Mouse (Mus musculus) stomach, embryonic 15.5 days (tissue): ENCODE results near the gene Olfr698. TPM values are rescaled to one million over a fixed set of nuclear protein-coding genes. Genes with fewer than 3 reads are reported as not detected.
"Not testable (repeated sequence)": the region's sequence is repeated elsewhere in the genome, so short reads cannot be mapped to it uniquely, and the experiment has no call there.

ENCODE experiments used
- ATAC-seq: fragments of 200-750 bp; cut with Nextera tagmentation; 2 replicates; pipeline ENCODE4 v1.8.0; 2017; ENCODE audit warnings: low read depth, moderate number of reproducible peaks, moderate TSS enrichment; ENCODE audit not compliant: insufficient read depth, low FRiP score
- H3K27ac ChIP-seq: fragments of 300-500 bp; sonication (generic); 2 replicates; pipeline ENCODE4 v1.5.1; 2015; ENCODE audit warnings: mild to moderate bottlenecking, inconsistent platforms
- H3K27me3 ChIP-seq: fragments of 300-500 bp; sonication (generic); replicated peaks from 2 replicates; pipeline ENCODE4 v1.6.1; 2015; ENCODE audit warnings: inconsistent platforms
- H3K36me3 ChIP-seq: fragments of 300-500 bp; sonication (generic); 2 replicates; pipeline ENCODE4 v1.6.1; 2015; ENCODE audit warnings: inconsistent platforms
- H3K4me1 ChIP-seq: fragments of 300-500 bp; sonication (generic); 2 replicates; pipeline ENCODE4 v1.6.1; 2015; ENCODE audit warnings: inconsistent platforms
- H3K4me2 ChIP-seq: fragments of 300-500 bp; sonication (generic); 2 replicates; pipeline ENCODE4 v1.6.1; 2015; ENCODE audit warnings: mild to moderate bottlenecking, inconsistent platforms
- H3K4me3 ChIP-seq: fragments of 300-500 bp; sonication (generic); replicated peaks from 2 replicates; pipeline ENCODE4 v1.5.1; 2015; ENCODE audit warnings: inconsistent platforms
- H3K9ac ChIP-seq: fragments of 300-500 bp; sonication (generic); 2 replicates; pipeline ENCODE4 v1.6.1; 2015; ENCODE audit warnings: inconsistent platforms
- H3K9me3 ChIP-seq: fragments of 300-500 bp; sonication (generic); 2 replicates; pipeline ENCODE4 v1.6.1; 2016; ENCODE audit warnings: inconsistent platforms
- WGBS: fragments of 180-500 bp; shearing (Covaris S2); methylation state at CpG from one replicate; pipeline ENCODE4 v1.1.7; 2015; 5-methylcytosine and 5-hydroxymethylcytosine counted together
- polyA plus RNA-seq: library from polyadenylated mRNA; unstranded; fragments of >200 nt; fragmentation: Nextera tagmentation; extraction: Ambion mirVana; gene quantifications from 2 replicates; pipeline ENCODE4 v1.2.1, GENCODE M21; 2015

Gene Olfr698
- not detected in 2 replicates for polyA plus RNA-seq

DNA sequence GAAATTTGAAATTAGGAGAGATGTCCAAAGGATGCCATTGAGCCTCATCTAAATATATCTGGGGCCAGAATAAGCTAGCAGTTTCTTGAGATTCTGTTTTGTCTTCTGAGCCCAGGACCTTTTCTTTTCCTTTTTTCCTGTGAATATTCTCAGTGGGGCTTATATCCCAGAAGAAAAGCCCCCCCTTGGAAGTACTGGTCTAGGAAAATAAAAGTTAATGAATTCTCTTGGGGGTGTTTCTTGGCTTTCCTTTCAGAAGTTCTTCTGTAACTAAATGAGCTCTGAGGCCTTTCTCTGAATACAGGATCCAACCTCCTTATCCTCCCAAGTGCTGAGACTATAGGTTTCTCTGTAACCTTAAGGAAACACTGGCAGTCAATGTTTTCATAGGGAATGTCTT, at the start of gene Olfr698:
TSS of gene Olfr698 (minus strand) at position 101 of the 400 bp plus-strand sequence.
- Histone ChIP-seq H3K36me3 (no peaks in the 10 kb centered on the region), H3K4me1 (no peaks in the 10 kb centered on the region), H3K27ac (no peak within 1 kb of the TSS), H3K9me3 (no peaks in the 10 kb centered on the region), H3K4me3 (no peak within 1 kb of the TSS), H3K4me2 (no peak within 1 kb of the TSS), H3K27me3 (no peaks in the 10 kb centered on the region), H3K9ac (no peak within 1 kb of the TSS)
- ATAC-seq: no peak

DNA sequence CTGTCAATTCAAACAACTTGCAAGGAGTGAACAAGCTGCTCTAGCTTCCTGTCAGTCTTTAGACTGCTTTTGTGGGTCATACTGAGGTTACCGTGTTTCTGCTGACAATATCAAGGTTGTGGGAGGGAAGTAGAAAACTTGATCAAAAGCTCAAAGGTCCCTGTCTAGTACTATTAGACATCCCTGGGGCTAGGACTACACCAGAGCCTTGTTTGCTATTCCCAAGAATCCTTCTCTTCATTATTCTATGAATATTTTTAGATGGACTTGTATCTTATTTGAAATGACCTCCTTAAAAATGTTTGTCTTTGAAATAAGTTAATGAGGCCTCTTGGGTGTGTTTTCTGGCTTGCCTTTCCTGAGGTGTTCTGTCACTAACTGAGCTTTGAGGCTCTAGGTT, 37.9 kb upstream of the Olfr698 start, which contains the start of gene Olfr699:
TSS of gene Olfr699 (minus strand) at position 101 of the 400 bp plus-strand sequence.
- H3K4me2 ChIP-seq: no peak within 1 kb of the TSS
- no peak within 1 kb of the TSS for H3K27ac ChIP-seq
- H3K27me3 ChIP-seq: no peaks in the 10 kb centered on the region
- no peaks in the 10 kb centered on the region for H3K36me3 ChIP-seq
- H3K4me3 ChIP-seq: no peak within 1 kb of the TSS
- no peak within 1 kb of the TSS for H3K9ac ChIP-seq
- WGBS: 69% methylated on average over 1 of the region's 1 CpGs
- H3K9me3 ChIP-seq: no peaks in the 10 kb centered on the region
- H3K4me1 ChIP-seq: no peaks in the 10 kb centered on the region
- no peak for ATAC-seq

DNA sequence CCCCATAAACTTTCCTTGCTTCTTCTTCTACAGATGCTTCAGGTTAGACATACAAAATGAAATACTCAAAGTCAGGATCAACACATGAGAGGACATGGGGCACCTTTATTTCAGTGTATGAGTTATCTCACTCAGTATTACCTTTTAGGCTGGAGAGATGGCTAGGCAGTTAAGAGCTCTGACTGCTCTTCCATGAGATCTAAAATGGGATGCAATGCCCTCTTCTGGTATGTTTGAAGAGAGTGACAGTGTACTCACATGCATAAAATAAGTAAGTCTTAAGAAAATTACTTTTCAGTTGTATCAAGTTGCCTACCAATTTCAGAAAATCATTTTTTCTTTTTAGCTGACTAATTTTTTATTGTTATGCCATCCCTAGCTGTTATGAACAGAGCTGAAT, 33.1 kb upstream of the Olfr698 start:
- no peak overlapping the region for H3K4me2 ChIP-seq
- no peak overlapping the region for H3K9ac ChIP-seq
- ATAC-seq: no peak
- H3K4me1 ChIP-seq: no peaks in the 10 kb centered on the region
- no peak overlapping the region for H3K27ac ChIP-seq
- H3K27me3 ChIP-seq: no peaks in the 10 kb centered on the region
- no peaks in the 10 kb centered on the region for H3K9me3 ChIP-seq
- H3K36me3 ChIP-seq: no peaks in the 10 kb centered on the region
- no peak overlapping the region for H3K4me3 ChIP-seq

DNA sequence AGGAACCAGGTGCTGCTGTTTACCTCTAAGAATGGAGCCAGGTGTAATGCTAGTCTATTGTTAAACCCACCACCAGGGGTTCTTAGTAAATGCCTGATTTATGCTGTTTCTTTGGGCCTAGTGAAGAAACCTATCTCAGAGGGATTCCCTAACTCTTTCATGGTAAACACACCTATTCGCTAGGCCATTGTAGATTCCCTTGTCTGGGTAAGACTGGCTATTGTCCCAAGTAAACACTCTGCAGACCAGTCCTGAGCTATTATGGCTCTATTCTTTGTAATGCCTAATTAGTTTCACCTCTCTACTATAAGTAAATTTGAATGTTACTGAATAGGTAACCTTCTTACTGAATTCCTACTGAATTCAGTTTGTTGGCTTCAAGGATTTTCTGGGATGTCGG, 5.8 kb upstream of the Olfr698 start:
- not testable (repeated sequence) for H3K4me1 ChIP-seq, H3K4me2 ChIP-seq, H3K36me3 ChIP-seq, H3K4me3 ChIP-seq, H3K9me3 ChIP-seq, H3K27me3 ChIP-seq, ATAC-seq, H3K27ac ChIP-seq, H3K9ac ChIP-seq
- WGBS: 88% methylated on average over 2 of the region's 2 CpGs

DNA sequence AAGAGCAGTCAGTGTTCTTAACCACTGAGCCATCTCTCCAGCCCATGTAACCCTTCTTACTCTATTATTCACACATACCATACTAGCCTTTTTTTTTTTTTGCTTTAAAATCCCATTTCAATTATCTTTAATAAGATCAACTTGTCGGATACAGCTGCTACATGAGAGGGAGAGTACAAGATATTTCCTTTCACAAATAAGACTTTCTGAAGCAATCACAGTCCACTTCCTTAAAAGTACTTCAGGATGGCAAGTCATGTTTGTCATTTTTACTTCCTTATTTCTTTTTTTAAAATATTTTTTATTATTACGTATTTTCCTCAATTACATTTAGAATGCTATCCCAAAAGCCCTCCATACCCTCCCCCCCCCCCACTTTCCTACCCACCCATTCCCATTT, 3.6 kb upstream of the Olfr698 start:
- 76% methylated on average over 2 of the region's 2 CpGs for WGBS
- H3K36me3 ChIP-seq: no peaks in the 10 kb centered on the region
- H3K27me3 ChIP-seq: no peaks in the 10 kb centered on the region
- H3K4me3 ChIP-seq: no peak overlapping the region
- H3K9me3 ChIP-seq: no peaks in the 10 kb centered on the region
- H3K4me1 ChIP-seq: no peaks in the 10 kb centered on the region
- no peak overlapping the region for H3K4me2 ChIP-seq
- ATAC-seq: no peak
- H3K27ac ChIP-seq: no peak overlapping the region
- H3K9ac ChIP-seq: no peak overlapping the region

DNA sequence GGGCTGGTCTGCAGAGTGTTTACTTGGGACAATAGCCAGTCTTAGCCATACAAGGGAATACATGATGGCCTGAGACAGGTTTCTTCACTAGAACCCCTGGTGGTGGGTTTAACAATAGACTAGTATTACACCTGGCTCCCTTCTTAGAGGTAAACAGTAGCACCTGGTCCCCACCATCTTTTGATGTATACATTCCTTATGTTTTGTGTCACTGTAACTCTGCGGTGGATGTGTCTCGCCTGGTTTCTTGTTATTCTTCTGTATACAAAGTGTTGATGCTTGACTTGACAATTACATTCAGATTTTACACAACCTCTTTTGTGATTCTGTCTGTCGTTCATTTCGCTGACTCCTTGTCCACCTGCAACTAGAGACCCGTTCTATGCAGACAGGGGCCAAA, 9.4 kb downstream of the Olfr698 start:
- WGBS: 89% methylated on average over 5 of the region's 5 CpGs
- Histone ChIP-seq H3K27ac (no peak overlapping the region), H3K36me3 (no peaks in the 10 kb centered on the region), H3K4me1 (no peaks in the 10 kb centered on the region), H3K9ac (no peak overlapping the region), H3K4me3 (no peak overlapping the region), H3K9me3 (no peaks in the 10 kb centered on the region), H3K4me2 (no peak overlapping the region), H3K27me3 (no peaks in the 10 kb centered on the region)
- ATAC-seq: no peak

DNA sequence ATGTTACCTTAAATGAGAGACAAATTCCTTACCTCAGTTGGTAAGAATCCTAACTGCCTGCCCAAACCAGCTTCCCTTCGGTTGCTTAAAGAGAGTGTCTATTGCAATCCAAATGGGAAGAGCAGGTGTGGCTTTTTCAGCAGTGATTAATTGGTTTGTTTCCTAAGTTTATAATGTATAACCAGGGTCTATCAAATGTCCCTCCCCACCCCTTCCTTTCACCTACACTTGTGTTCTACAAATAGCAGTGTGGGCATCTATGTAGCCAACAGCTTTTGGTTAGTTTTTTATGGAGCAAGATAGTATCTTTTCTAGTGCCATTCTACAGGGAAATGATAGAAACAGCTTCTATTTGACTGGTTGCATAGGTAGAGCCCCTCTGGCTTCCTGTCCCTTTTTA, 12.9 kb downstream of the Olfr698 start, which contains the start of gene Olfr697:
TSS of gene Olfr697 (minus strand) at position 101 of the 400 bp plus-strand sequence.
- H3K27me3 ChIP-seq: no peaks in the 10 kb centered on the region
- H3K4me2 ChIP-seq: no peak within 1 kb of the TSS
- 70% methylated on average over 1 of the region's 1 CpGs for WGBS
- no peaks in the 10 kb centered on the region for H3K9me3 ChIP-seq
- no peak for ATAC-seq
- H3K27ac ChIP-seq: no peak within 1 kb of the TSS
- no peak within 1 kb of the TSS for H3K4me3 ChIP-seq
- H3K4me1 ChIP-seq: no peaks in the 10 kb centered on the region
- H3K9ac ChIP-seq: no peak within 1 kb of the TSS
- no peaks in the 10 kb centered on the region for H3K36me3 ChIP-seq

DNA sequence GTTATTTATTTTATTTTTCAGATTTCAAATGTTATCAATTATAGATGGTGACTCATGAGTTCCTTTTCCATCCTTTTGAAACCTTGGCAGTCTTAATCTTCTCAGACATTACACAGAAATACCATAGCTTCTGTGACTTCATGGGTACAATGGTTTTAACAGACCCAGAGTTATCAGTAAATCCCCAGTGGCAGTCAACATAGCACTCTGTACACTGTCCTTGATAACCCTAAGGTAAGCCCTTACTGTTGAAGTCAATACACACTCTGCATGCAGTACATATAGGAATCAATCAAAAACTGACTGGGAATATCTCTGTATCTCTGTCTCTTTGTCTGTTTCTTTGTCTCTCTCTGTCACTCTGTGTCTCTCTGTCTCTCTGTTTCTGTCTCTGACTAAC, 18.2 kb downstream of the Olfr698 start:
- ATAC-seq: no peak
- no peak overlapping the region for H3K27ac ChIP-seq
- H3K27me3 ChIP-seq: no peaks in the 10 kb centered on the region

DNA sequence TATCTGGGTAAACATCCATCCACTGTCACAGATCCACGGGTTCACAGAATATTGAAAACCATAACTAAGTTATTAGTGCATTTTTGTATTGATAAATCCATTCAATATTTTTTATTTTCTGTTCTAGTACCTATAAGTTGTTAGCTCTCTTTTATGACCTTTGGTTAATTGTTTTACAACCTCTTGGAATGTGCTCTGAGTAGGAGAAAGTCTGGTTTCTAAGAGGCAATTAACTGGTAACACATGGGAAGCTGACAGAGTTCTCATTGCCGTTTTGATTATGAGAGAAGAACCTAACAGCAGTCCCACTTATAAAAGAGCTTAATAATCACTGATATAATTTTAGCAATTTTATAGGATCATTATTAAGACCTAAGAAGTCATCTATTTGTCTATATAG, 21.5 kb downstream of the Olfr698 start:
- H3K9me3 ChIP-seq: no peaks in the 10 kb centered on the region
- H3K4me2 ChIP-seq: no peak overlapping the region
- no peaks in the 10 kb centered on the region for H3K27me3 ChIP-seq
- H3K9ac ChIP-seq: no peak overlapping the region
- ATAC-seq: no peak
- H3K36me3 ChIP-seq: no peaks in the 10 kb centered on the region
- no peak overlapping the region for H3K27ac ChIP-seq
- WGBS: 46% methylated on average over 2 of the region's 2 CpGs
- no peak overlapping the region for H3K4me3 ChIP-seq
- H3K4me1 ChIP-seq: no peaks in the 10 kb centered on the region

More for the DNA sequence above, 18.2 kb downstream of the Olfr698 start:
- Histone ChIP-seq H3K36me3 (no peaks in the 10 kb centered on the region), H3K4me1 (no peaks in the 10 kb centered on the region), H3K9me3 (no peaks in the 10 kb centered on the region), H3K4me3 (no peak overlapping the region), H3K4me2 (no peak overlapping the region), H3K9ac (no peak overlapping the region)

DNA sequence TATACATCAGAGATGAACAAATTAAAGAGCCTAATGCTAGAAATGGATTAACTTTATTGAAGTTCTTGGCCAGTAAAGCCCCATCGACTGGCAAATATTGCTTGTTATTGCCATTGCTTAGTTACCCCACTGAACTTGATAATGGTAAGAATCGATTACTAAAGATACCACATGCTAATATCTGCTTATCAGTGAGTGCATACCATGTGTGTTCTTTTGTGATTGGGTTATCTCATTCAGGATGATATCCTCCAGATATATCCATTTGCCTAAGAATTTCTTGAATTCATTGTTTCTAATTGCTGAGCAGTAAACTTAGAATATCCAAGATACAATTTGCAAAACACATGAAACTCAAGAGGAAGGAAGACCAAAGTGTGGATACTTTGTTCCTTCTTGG, 29.5 kb downstream of the Olfr698 start:
- H3K36me3 ChIP-seq, H3K9me3 ChIP-seq, H3K27ac ChIP-seq, H3K4me3 ChIP-seq, H3K27me3 ChIP-seq, H3K4me2 ChIP-seq, H3K4me1 ChIP-seq, H3K9ac ChIP-seq, ATAC-seq: not testable (repeated sequence)
- 81% methylated on average over 2 of the region's 2 CpGs for WGBS

DNA sequence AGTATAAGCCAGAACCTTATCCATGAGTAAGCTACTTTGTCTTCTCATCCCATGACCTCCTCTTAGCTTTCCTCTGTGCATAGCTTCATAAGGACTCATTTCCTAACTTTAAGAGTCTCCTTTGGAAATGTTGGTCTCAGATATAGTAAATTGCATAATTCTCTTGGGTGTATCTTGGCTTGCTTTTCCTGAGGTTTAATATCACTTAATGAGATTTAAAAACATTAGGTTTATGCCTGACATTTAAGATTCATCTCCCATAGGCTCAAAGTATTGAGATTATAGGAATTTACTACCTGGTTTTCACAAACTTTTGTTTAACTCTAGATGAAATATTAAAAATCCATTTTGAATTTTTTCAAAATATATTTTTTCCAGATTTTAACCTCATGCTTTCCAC, 38.9 kb downstream of the Olfr698 start, which contains the start of gene Olfr695:
TSS of gene Olfr695 (minus strand) at position 101 of the 400 bp plus-strand sequence.
- no peak within 1 kb of the TSS for H3K9ac ChIP-seq
- no peaks in the 10 kb centered on the region for H3K36me3 ChIP-seq
- no peak within 1 kb of the TSS for H3K4me3 ChIP-seq
- no peaks in the 10 kb centered on the region for H3K27me3 ChIP-seq
- no peaks in the 10 kb centered on the region for H3K9me3 ChIP-seq
- no peaks in the 10 kb centered on the region for H3K4me1 ChIP-seq
- H3K4me2 ChIP-seq: no peak within 1 kb of the TSS
- no peak within 1 kb of the TSS for H3K27ac ChIP-seq
- ATAC-seq: no peak

DNA sequence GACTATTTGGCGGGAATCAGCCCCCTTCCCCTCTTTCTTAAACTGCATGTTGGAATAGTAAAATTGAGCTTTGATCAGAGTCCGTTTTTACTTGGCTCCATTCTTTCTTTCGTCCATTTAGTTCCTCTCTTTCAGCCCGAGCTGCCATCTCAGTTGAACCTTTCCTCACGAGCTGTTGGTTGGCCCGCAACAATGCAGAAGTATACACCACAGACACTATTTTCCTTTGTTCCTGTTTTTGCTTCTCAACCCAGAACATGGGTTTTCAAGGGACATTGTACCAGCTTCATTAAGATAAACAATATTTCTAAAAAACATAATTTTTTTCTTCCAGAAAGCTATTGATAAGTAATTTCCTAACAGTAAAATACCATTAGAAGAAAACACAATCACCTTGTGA, 43.7 kb downstream of the Olfr698 start:
- Histone ChIP-seq H3K27me3 (no peaks in the 10 kb centered on the region), H3K9me3 (no peaks in the 10 kb centered on the region), H3K36me3 (no peaks in the 10 kb centered on the region), H3K4me1 (no peaks in the 10 kb centered on the region), H3K27ac (no peak overlapping the region), H3K9ac (no peak overlapping the region), H3K4me3 (no peak overlapping the region), H3K4me2 (no peak overlapping the region)
- no peak for ATAC-seq
- whole genome bisulfite sequencing: 83% methylated on average over 6 of the region's 6 CpGs

DNA sequence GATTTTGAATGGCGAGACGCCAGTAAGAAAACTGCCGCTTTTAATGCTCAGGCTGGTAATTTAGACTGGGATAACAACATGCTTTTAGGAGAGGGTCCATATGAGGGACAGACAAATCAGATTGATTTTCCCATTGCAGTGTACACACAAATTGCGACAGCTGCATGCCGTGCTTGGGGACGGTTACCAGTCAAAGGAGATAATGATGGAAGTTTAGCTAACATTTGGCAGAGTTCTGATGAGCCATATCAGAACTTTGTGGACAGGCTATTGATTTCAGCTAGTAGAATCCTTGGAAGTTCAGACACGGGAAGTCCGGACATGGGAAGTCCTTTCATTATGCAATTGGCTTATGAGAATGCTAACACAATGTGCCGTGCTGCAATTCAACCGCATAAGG, 47.5 kb downstream of the Olfr698 start:
- H3K36me3 ChIP-seq, H3K9me3 ChIP-seq, H3K9ac ChIP-seq, H3K4me3 ChIP-seq, H3K4me1 ChIP-seq, H3K27me3 ChIP-seq, H3K4me2 ChIP-seq, H3K27ac ChIP-seq, ATAC-seq: not testable (repeated sequence)
- WGBS: 86% methylated on average over 10 of the region's 10 CpGs
